Mouse (Mus musculus) kidney, postnatal 10 days (tissue): ENCODE data around the gene Macrod2.
A peak's percentile ranks its signal among the peaks of the same experiment; 100 is the strongest.

Source experiments
- DNase-seq: peaks from one replicate; pipeline ENCODE4 v3.0.0; 2021; ENCODE audit warnings: mixed read lengths

The Macrod2 gene

GRCm38 (mm10) chr2:142267836-142268235 lies 1872.7 kb downstream of the Macrod2 start:
- DNase-seq: no peak

GRCm38 (mm10) chr2:142286761-142287160 lies 1891.7 kb downstream of the Macrod2 start:
- no peak for DNase-seq

- no peak for DNase-seq
Measured at GRCm38 (mm10) chr2:142294831-142295230, 1899.7 kb downstream of the Macrod2 start.

GRCm38 (mm10) chr2:142303098-142303911 lies 1908.2 kb downstream of the Macrod2 start:
- no peak for DNase-seq

GRCm38 (mm10) chr2:142303912-142304182 lies 1908.7 kb downstream of the Macrod2 start:
- no peak for DNase-seq

GRCm38 (mm10) chr2:142323158-142323557 lies 1928.0 kb downstream of the Macrod2 start:
- DNase-seq: no peak

- DNase-seq: no peak
Measured at GRCm38 (mm10) chr2:142326737-142327136, 1931.6 kb downstream of the Macrod2 start.

- no peak for DNase-seq
Measured at GRCm38 (mm10) chr2:142329761-142330160, 1934.7 kb downstream of the Macrod2 start.

GRCm38 (mm10) chr2:142334441-142335102 lies 1939.5 kb downstream of the Macrod2 start:
- peak; percentile 16 for DNase-seq

GRCm38 (mm10) chr2:142335103-142335999 lies 1940.2 kb downstream of the Macrod2 start:
- DNase-seq: no peak

GRCm38 (mm10) chr2:142344021-142344420 lies 1948.9 kb downstream of the Macrod2 start:
- DNase-seq: no peak

- DNase-seq: no peak
Measured at GRCm38 (mm10) chr2:142344758-142345157, 1949.6 kb downstream of the Macrod2 start.

- no peak for DNase-seq
Measured at GRCm38 (mm10) chr2:142349805-142350204, 1954.7 kb downstream of the Macrod2 start.

GRCm38 (mm10) chr2:142362888-142363287 lies 1967.8 kb downstream of the Macrod2 start:
- DNase-seq: no peak

GRCm38 (mm10) chr2:142373978-142374377 lies 1978.9 kb downstream of the Macrod2 start:
- no peak for DNase-seq

- DNase-seq: no peak
Measured at GRCm38 (mm10) chr2:142380563-142380962, 1985.5 kb downstream of the Macrod2 start.

GRCm38 (mm10) chr2:142381081-142381579 lies 1986.0 kb downstream of the Macrod2 start:
- no peak for DNase-seq

GRCm38 (mm10) chr2:142393546-142393945 lies 1998.4 kb downstream of the Macrod2 start:
- DNase-seq: no peak

- no peak for DNase-seq
Measured at GRCm38 (mm10) chr2:142399490-142399889, 2004.4 kb downstream of the Macrod2 start.

GRCm38 (mm10) chr2:142400781-142401180 lies 2005.7 kb downstream of the Macrod2 start:
- DNase-seq: no peak

- peak; percentile 7 for DNase-seq
Measured at GRCm38 (mm10) chr2:142401359-142401758, 2006.2 kb downstream of the Macrod2 start.

GRCm38 (mm10) chr2:142403394-142403793 lies 2008.3 kb downstream of the Macrod2 start:
- DNase-seq: no peak

GRCm38 (mm10) chr2:142404321-142404720 lies 2009.2 kb downstream of the Macrod2 start:
- DNase-seq: no peak
